Mouse (Mus musculus) liver, embryonic 14.5 days (tissue): ENCODE data around the gene Numa1.

Source experiments
- CTCF ChIP-seq: IDR thresholded peaks from 2 replicates; pipeline ENCODE4 v1.5.1; 2016; ENCODE audit warnings: antibody characterized with exemption, low read depth, control low read depth
- EP300 ChIP-seq: IDR thresholded peaks from 2 replicates; pipeline ENCODE4 v1.6.1; 2016; ENCODE audit warnings: antibody characterized with exemption, low read depth

GRCm38 (mm10) chr7:101911982-101912381 is 21.9 kb upstream of the Numa1 start:
- TF ChIP-seq CTCF (peak; percentile 38), EP300 (no peak)
